Mouse (Mus musculus) intestine, postnatal 0 days (tissue): ENCODE results near the gene D10Wsu102e. TPM values are rescaled to one million over a fixed set of nuclear protein-coding genes. Genes with fewer than 3 reads are reported as not detected.
A peak's percentile ranks its signal among the peaks of the same experiment; 100 is the strongest.
"Not testable (repeated sequence)": the region's sequence is repeated elsewhere in the genome, so short reads cannot be mapped to it uniquely, and the experiment has no call there.

Experiments
- ATAC-seq: fragments of 200-750 bp; cut with Nextera tagmentation; 2 replicates; pipeline ENCODE4 v1.8.0; 2017; ENCODE audit warnings: mild to moderate bottlenecking, moderate TSS enrichment, moderate library complexity
- H3K27ac ChIP-seq: fragments of 300-500 bp; sonication (generic); 2 replicates; pipeline ENCODE4 v1.5.1; 2014; ENCODE audit warnings: mild to moderate bottlenecking, low read depth, low read length, moderate library complexity
- H3K27me3 ChIP-seq: fragments of 300-500 bp; sonication (generic); replicated peaks from 2 replicates; pipeline ENCODE4 v1.6.1; 2014; ENCODE audit warnings: low read length, mixed read lengths; ENCODE audit not compliant: control insufficient read depth, insufficient read depth
- H3K36me3 ChIP-seq: fragments of 300-500 bp; sonication (generic); 2 replicates; pipeline ENCODE4 v1.6.1; 2014; ENCODE audit warnings: mild to moderate bottlenecking, moderate library complexity; ENCODE audit not compliant: control insufficient read depth, insufficient read depth
- H3K4me1 ChIP-seq: fragments of 300-500 bp; sonication (generic); replicated peaks from 2 replicates; pipeline ENCODE4 v1.6.1; 2014; ENCODE audit warnings: antibody characterized with exemption, low read length, mixed read lengths; ENCODE audit not compliant: control insufficient read depth, insufficient read depth
- H3K4me2 ChIP-seq: fragments of 300-500 bp; sonication (generic); replicated peaks from 2 replicates; pipeline ENCODE4 v1.6.1; 2014; ENCODE audit warnings: low read depth, mild to moderate bottlenecking, moderate library complexity
- H3K4me3 ChIP-seq: fragments of 300-500 bp; sonication (generic); 2 replicates; pipeline ENCODE4 v1.5.1; 2014; ENCODE audit warnings: low read depth, low read length
- H3K9ac ChIP-seq: fragments of 300-500 bp; sonication (generic); 2 replicates; pipeline ENCODE4 v1.6.1; 2014; ENCODE audit warnings: mild to moderate bottlenecking, low read depth, low read length
- H3K9me3 ChIP-seq: fragments of 300-500 bp; sonication (generic); 2 replicates; pipeline ENCODE4 v1.6.1; 2016; ENCODE audit warnings: mixed run types; ENCODE audit not compliant: control insufficient read depth
- CTCF ChIP-seq: sonication (generic); IDR thresholded peaks from 2 replicates; pipeline ENCODE4 v1.5.1; 2016; ENCODE audit warnings: low read depth, mild to moderate bottlenecking, control low read depth, antibody characterized with exemption, moderate library complexity
- WGBS: fragments of 180-500 bp; shearing (Covaris S2); extraction: QIAGEN DNeasy Blood & Tissue Kit; methylation state at CpG from one replicate; pipeline ENCODE4 v1.1.7; 2014; 5-methylcytosine and 5-hydroxymethylcytosine counted together
- polyA plus RNA-seq: library from polyadenylated mRNA; unstranded; fragments of >200 nt; fragmentation: Nextera tagmentation; extraction: Ambion mirVana; gene quantifications from 2 replicates; pipeline ENCODE4 v1.2.1, GENCODE M21; 2015

The D10Wsu102e gene
- polyA plus RNA-seq, 1 experiment from 2014 or later: 0.17 TPM

GRCm38 (mm10) chr10:83513736-83514135 is 153.7 kb downstream of the D10Wsu102e start:
- 79% methylated on average over 8 of the region's 8 CpGs for WGBS

GRCm38 (mm10) chr10:83520990-83521389 is 161.0 kb downstream of the D10Wsu102e start:
- Histone ChIP-seq H3K4me2 (no peak overlapping the region), H3K9me3 (no peaks in the 10 kb centered on the region), H3K4me3 (no peak overlapping the region), H3K4me1 (no peaks in the 10 kb centered on the region), H3K27me3 (no peaks in the 10 kb centered on the region), H3K27ac (no peak overlapping the region), H3K36me3 (no peaks in the 10 kb centered on the region), H3K9ac (no peak overlapping the region)
- WGBS: 80% methylated on average over 4 of the region's 4 CpGs
- TF ChIP-seq CTCF: peak; percentile 46
- no peak for ATAC-seq

More at GRCm38 (mm10) chr10:83513736-83514135, 153.7 kb downstream of the D10Wsu102e start:
- no peak for TF ChIP-seq CTCF
- Histone ChIP-seq H3K27me3 (no peaks in the 10 kb centered on the region), H3K9me3 (no peaks in the 10 kb centered on the region), H3K27ac (no peak overlapping the region), H3K36me3 (no peaks in the 10 kb centered on the region), H3K4me2 (no peak overlapping the region), H3K4me3 (no peak overlapping the region), H3K4me1 (no peaks in the 10 kb centered on the region), H3K9ac (no peak overlapping the region)
- ATAC-seq: no peak

- H3K9ac ChIP-seq, H3K4me2 ChIP-seq, ATAC-seq, H3K36me3 ChIP-seq, H3K27me3 ChIP-seq, H3K27ac ChIP-seq, H3K4me3 ChIP-seq, H3K9me3 ChIP-seq, H3K4me1 ChIP-seq: not testable (repeated sequence)
Observed at GRCm38 (mm10) chr10:83524238-83524637, 164.2 kb downstream of the D10Wsu102e start.

- Histone ChIP-seq H3K36me3 (no peaks in the 10 kb centered on the region), H3K27me3 (no peaks in the 10 kb centered on the region), H3K4me3 (no peak overlapping the region), H3K4me1 (0 out of 2 replicates have a peak, but pooled peaks cover 4% of the 10 kb centered on the region), H3K9me3 (no peaks in the 10 kb centered on the region), H3K4me2 (no peak overlapping the region), H3K9ac (no peak overlapping the region), H3K27ac (no peak overlapping the region)
- no peak for ATAC-seq
- no peak for TF ChIP-seq CTCF
- 91% methylated on average over 6 of the region's 6 CpGs for WGBS
Observed at GRCm38 (mm10) chr10:83530384-83530967, 170.5 kb downstream of the D10Wsu102e start.

- Histone ChIP-seq H3K4me2 (peak overlapping the region; percentile 93), H3K4me1 (0 out of 2 replicates have a peak, but pooled peaks cover 4% of the 10 kb centered on the region), H3K27ac (no peak overlapping the region), H3K4me3 (peak overlapping the region; percentile 46), H3K9ac (peak overlapping the region; percentile 22; the same call in 1 of the 2 replicates), H3K9me3 (no peaks in the 10 kb centered on the region), H3K27me3 (no peaks in the 10 kb centered on the region), H3K36me3 (no peaks in the 10 kb centered on the region)
- no peak for TF ChIP-seq CTCF
- peak; percentile 19; the same call in 1 of the 2 replicates for ATAC-seq
- 4% methylated on average over 27 of the region's 27 CpGs for WGBS
Observed at GRCm38 (mm10) chr10:83533258-83533909, 173.4 kb downstream of the D10Wsu102e start.

- Histone ChIP-seq H3K9ac (peak within 1 kb of the TSS; percentile 22; the same call in 1 of the 2 replicates), H3K36me3 (no peaks in the 10 kb centered on the region), H3K27me3 (no peaks in the 10 kb centered on the region), H3K4me1 (0 out of 2 replicates have a peak, but pooled peaks cover 4% of the 10 kb centered on the region), H3K4me3 (peak within 1 kb of the TSS; percentile 46), H3K27ac (no peak within 1 kb of the TSS), H3K9me3 (no peaks in the 10 kb centered on the region), H3K4me2 (peak within 1 kb of the TSS; percentile 93)
- peak; percentile 92 for ATAC-seq
- WGBS: under 1% methylated on average over 21 of the region's 21 CpGs
- no peak for TF ChIP-seq CTCF
Observed at GRCm38 (mm10) chr10:83533910-83534283, 173.9 kb downstream of the D10Wsu102e start, which contains the start of gene Aldh1l2. TSS of gene Aldh1l2 (minus strand) at chr10:83534140.
